Mouse (Mus musculus) heart, postnatal 36 days (tissue): ENCODE measurements at regions not wholly inside any gene's neighbourhood (a gene's known extent, or its start where the extent isn't known, plus 50 kb on each side); places are given as distances from the start of the nearest gene placed in this dataset.

Source experiments
- DNase-seq, 2 experiments: peaks; one replicate each; pipeline ENCODE4 v3.0.0; 2021 to 2022
- intact Hi-C: fragments of 180-260 bp; cut with DNase I; formaldehyde crosslinking; loops from one replicate; pipeline ENCODE4 v1.15.1; 2025

GRCm38 (mm10) chr3:131914372-131914771 lies 170.7 kb upstream of the Dkk2 start:
- intact Hi-C loops: no loop called here
- DNase-seq: no peak

GRCm38 (mm10) chr3:131914997-131915396 lies 170.1 kb upstream of the Dkk2 start:
- DNase-seq: no peak
- intact Hi-C loops: no loop called here

- intact Hi-C loops: no loop called here
- DNase-seq: no peak
Measured at GRCm38 (mm10) chr3:131917734-131918534, 167.2 kb upstream of the Dkk2 start.

- DNase-seq: no peak
- intact Hi-C loops: no loop called here
Measured at GRCm38 (mm10) chr3:131919476-131919875, 165.6 kb upstream of the Dkk2 start.

GRCm38 (mm10) chr3:131921161-131921560 lies 163.9 kb upstream of the Dkk2 start:
- intact Hi-C loops: no loop called here
- DNase-seq: no peak

- DNase-seq: no peak
- intact Hi-C loops: no loop called here
Measured at GRCm38 (mm10) chr3:131922733-131923132, 162.4 kb upstream of the Dkk2 start.

- DNase-seq: no peak
- intact Hi-C loops: no loop called here
Measured at GRCm38 (mm10) chr3:131940896-131941295, 144.2 kb upstream of the Dkk2 start.

GRCm38 (mm10) chr3:131941961-131942753 lies 142.9 kb upstream of the Dkk2 start:
- intact Hi-C loops: no loop called here

GRCm38 (mm10) chr3:131943436-131943835 lies 141.7 kb upstream of the Dkk2 start:
- no peak for DNase-seq
- intact Hi-C loops: no loop called here

More at GRCm38 (mm10) chr3:131941961-131942753, 142.9 kb upstream of the Dkk2 start:
- no peak for DNase-seq

GRCm38 (mm10) chr3:131955771-131956170 lies 129.3 kb upstream of the Dkk2 start:
- DNase-seq: no peak
- intact Hi-C loops: no loop called here

GRCm38 (mm10) chr3:131960636-131961035 lies 124.5 kb upstream of the Dkk2 start:
- intact Hi-C loops: no loop called here
- DNase-seq: no peak

- DNase-seq: no peak
- intact Hi-C loops: no loop called here
Measured at GRCm38 (mm10) chr3:131961571-131961970, 123.5 kb upstream of the Dkk2 start.

- intact Hi-C loops: no loop called here
- no peak for DNase-seq
Measured at GRCm38 (mm10) chr3:131962870-131963269, 122.2 kb upstream of the Dkk2 start.

- no peak for DNase-seq
- intact Hi-C loops: no loop called here
Measured at GRCm38 (mm10) chr3:131964952-131965351, 120.1 kb upstream of the Dkk2 start.

GRCm38 (mm10) chr3:131965456-131966160 lies 119.5 kb upstream of the Dkk2 start:
- no peak for DNase-seq
- intact Hi-C loops: no loop called here

GRCm38 (mm10) chr3:131967288-131967687 lies 117.8 kb upstream of the Dkk2 start:
- no peak for DNase-seq
- intact Hi-C loops: no loop called here

- intact Hi-C loops: loop anchor here (10.0 kb wide), 1 partner anchor 376 kb away; no protein-coding TSS in a partner anchor
- no peak for DNase-seq
Measured at GRCm38 (mm10) chr3:131970827-131971226, 114.3 kb upstream of the Dkk2 start.

- peak; percentile 28 to 33 for DNase-seq
- intact Hi-C loops: loop anchor here (5.0 to 10.0 kb wide), 2 partner anchors 106 to 381 kb away; no protein-coding TSS in a partner anchor
Measured at GRCm38 (mm10) chr3:131975940-131976628, 109.0 kb upstream of the Dkk2 start.

GRCm38 (mm10) chr3:131983292-131983691 lies 101.8 kb upstream of the Dkk2 start:
- no peak for DNase-seq
- intact Hi-C loops: no loop called here

GRCm38 (mm10) chr3:131998838-131999613 lies 86.1 kb upstream of the Dkk2 start:
- intact Hi-C loops: no loop called here
- no peak for DNase-seq
